Mouse (Mus musculus): ENCODE data around the gene Sox10.

Gene Sox10

DNA sequence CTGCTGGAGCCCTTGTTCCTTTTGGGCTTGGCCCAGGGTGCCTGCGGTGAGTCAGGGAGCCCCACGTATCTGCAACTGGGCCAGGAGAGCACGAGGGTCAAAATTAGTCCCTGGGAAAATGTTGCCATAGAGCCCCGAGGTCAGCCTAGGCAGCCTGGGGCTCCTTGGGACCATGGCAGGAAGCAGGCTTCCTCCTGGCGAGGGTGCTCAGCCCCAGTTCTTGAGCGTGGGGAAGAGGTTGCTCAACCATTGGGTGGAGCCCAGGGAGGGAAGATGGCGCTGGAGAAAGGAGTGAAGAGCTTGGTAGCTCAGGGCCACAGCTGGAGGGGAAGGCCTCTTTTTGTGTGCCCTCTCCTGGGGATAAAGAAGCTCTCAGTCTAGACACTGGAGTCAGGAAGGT lies 2.7 kb downstream of the Sox10 start:
- no peak for DNase-seq (ENCODE audit: low read depth, low spot score)

DNA sequence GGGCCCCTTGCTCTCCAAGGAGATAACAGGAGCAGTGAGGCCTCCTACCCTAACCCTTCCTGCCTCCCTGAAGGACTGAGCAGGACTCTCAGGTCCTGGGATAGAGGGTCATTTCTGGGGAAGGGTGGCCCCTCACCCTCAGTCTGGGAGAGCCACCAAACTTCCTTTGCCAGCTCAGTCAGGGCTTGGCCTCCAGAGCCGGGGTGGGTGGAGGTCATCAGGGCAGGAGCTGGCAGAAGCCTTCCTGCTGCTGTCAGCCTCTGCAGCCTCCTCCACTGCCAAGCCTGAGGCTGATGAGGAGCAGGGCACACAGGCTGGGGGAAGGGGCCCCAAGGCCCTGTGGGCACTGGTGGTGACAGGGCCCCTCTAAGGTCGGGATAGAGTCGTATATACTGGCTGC lies 9.5 kb downstream of the Sox10 start:
- no peak for DNase-seq (ENCODE audit: low read depth, low spot score)

DNA sequence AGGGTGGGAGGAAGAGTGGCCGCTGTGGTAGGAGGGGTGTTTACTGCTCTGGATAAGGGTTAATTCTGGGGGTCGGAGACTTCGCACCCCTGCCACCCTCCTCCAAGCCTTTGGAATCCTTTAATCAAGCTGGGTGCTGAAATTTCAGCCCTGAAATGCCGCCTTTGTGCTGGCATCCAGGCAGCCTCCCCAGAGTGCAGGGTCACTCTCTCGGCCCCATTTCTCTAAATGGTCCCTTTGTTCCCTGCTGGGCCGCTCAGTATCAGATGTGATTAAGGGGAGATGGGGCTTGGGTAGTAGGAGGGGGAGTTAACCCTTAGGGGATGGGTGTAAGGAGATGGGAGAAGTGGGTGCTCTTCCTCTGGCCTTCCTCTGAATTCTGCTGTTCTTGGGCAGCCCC lies 12.3 kb downstream of the Sox10 start:
- no peak for DNase-seq (ENCODE audit: low read depth, low spot score)

DNA sequence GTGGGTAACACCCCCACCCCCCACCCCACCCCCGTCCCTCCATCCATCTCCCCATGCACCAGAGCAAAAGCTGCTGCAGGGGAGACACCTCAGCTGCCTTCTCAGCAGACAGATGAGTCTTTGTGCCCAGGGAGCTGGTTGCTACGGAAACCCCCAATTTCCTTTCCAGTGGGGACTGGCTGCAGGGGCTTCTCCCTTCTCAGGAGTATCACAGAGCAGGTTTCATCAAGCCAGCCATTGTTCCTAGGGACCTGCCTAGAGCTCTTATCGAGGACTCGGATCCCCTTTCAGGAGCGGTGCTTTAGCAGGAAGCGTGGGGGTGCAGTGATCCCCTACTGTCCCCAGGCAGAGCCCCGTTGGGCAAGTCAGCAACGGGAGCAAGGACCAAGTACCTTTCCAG lies 13.2 kb downstream of the Sox10 start:
- no peak for DNase-seq (ENCODE audit: low read depth, low spot score)

DNA sequence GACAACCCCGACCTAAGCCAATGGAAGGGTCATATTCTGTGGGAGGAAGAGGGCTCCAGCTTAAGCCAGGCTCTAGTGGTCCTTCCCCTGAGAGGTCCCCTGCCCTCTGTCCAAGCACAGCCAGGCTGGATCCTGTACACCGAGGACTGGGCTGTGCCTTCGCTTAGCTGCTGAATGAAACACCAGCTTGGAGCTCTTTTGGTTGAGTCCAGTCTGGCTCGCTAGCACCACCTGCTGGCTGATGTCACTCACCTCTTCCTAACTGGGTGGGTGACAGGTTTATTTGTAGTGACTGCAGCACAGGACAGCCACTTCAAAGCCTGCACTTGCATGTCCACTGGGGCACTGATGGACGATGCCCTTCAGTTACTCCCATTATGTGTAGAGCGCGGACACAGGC lies 16.5 kb downstream of the Sox10 start:
- peak; percentile 77 for DNase-seq (ENCODE audit: low read depth, low spot score)

DNA sequence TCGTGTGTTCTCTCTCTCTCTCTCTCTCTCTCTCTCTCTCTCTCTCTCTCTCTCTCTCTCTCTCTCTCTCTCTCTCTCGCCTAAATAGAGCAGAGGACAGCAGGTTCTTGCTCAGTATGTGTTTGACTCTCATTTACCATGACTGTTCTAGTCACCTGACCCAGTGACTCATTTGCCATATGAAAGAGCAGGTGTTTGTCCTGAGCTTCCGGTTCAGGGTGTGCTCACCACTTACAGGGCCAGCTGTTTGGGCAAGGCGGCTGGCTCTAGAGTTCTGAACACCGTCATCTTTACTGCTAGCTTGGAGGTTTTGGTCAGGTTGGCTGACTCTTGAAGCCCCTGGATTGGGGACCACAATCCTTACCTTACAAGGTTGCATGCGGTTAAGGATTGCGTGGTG lies 19.5 kb downstream of the Sox10 start:
- no peak for DNase-seq (ENCODE audit: low read depth, low spot score)

DNA sequence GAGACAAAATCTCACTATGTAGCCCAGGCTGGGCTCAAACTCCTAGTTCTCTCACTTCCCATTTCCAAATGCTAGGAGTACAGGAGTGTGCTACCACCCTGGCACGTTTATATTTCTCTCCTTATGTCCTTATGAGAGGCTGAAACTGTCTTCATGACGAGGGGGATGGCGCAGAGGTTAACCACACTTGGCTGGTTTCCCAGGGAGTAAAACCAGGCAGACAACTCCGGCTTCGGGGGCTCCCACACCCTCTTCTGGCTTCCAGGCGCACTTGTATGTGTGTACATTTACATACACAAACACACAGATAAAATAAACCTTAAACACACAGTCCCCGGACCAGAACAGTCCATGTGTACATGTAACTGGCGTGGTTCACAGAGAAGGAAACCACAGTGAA lies 21.0 kb downstream of the Sox10 start:
- DNase-seq (ENCODE audit: low read depth, low spot score), result no peak

DNA sequence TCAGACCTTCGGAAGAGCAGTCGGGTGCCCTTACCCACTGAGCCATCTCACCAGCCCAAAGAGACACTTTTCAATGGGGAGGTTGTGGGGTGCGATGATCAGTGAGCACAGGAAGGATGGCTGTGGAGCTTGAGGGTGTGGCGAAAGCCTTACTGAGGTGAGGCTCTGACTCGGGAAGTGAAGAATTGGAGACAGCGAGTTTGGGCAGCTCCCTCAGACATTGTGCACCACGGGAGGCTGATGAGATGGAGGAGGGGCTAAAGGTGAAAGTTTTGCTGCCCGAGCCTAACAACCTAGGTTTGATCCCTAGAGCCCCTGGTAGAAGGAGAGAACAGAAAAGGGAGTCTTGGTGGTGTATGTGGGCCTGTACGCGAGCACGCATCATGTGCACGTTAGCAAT lies 21.7 kb downstream of the Sox10 start:
- DNase-seq (ENCODE audit: low read depth, low spot score), result no peak

DNA sequence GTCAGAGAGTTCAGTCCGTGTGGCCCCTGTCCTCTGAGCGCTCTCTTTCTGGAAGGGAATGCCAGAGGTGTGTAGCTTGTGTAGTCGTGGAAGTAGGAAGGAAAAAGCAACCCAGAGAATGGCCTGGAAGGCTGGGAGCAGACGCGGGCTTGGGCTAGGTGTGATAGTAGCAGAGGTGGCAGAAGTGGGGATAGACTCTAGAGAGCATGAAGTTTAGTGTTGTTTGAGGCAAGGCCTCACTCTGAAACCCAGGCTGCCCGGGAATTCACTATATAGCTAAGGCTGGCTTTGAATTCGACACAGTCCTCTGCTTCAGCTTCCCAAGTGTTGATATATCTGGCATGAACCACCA lies 23.5 kb downstream of the Sox10 start:
- DNase-seq (ENCODE audit: low read depth, low spot score), result no peak

DNA sequence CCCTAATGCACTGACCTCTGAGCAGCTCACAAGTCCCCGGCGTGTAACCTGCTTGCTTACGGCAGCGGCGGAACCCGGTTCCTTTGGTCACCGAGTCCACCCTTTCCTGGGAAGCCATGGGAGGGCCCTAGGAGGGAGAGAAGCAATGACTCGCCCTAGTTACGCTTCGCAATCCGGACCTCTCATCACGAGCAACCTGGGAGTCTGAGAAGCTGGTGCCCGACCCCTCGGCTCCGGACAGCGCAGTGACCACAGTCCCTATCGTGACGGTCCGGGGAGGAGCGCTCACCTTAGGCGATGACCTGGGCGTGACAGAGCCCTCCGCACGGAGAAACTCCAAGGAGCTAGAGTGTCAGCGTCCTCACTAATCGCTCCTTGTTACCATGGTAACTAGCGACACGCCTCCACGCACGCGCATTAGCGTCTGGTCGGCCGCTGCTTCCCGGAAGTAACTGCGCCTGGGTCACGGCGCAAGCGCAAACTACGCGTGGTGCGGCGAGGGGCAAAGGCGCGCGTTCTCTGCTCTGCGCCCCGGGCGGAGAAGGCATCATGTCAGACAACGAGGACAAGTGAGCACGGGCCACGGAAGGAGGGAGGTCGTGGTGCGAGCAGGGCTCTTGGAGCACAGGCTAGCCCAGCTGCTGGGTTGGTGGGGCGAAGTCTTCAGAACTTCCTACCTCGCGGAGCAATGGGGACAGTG lies 24.0 kb downstream of the Sox10 start, which contains the start of the genes Polr2f and 1700088E04Rik:
Polr2f (plus strand) TSS at position 144 of the 700 bp plus-strand sequence.
1700088E04Rik (minus strand) TSS at position 388 of the 700 bp plus-strand sequence.
- peak; percentile 96 for DNase-seq (ENCODE audit: low read depth, low spot score)

DNA sequence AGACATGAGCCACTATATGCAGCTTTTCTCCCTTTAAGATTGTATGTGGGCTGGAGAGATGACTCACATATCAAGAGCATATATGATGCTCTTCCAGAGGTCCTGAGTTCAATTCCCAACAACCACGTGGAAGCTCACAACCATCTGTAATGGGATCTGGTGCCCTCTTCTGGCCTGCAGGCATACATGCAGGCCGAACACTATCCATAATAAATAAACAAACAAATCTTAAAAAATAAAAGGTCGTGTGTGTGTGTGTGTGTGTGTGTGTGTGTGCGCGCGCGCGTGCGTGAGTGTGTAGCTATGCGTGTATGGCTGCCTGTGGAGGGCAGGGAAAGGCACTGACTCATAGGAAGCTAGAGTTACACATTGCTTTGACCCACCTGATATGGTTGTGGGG lies 25.4 kb downstream of the Sox10 start:
- DNase-seq (ENCODE audit: low read depth, low spot score), result no peak

DNA sequence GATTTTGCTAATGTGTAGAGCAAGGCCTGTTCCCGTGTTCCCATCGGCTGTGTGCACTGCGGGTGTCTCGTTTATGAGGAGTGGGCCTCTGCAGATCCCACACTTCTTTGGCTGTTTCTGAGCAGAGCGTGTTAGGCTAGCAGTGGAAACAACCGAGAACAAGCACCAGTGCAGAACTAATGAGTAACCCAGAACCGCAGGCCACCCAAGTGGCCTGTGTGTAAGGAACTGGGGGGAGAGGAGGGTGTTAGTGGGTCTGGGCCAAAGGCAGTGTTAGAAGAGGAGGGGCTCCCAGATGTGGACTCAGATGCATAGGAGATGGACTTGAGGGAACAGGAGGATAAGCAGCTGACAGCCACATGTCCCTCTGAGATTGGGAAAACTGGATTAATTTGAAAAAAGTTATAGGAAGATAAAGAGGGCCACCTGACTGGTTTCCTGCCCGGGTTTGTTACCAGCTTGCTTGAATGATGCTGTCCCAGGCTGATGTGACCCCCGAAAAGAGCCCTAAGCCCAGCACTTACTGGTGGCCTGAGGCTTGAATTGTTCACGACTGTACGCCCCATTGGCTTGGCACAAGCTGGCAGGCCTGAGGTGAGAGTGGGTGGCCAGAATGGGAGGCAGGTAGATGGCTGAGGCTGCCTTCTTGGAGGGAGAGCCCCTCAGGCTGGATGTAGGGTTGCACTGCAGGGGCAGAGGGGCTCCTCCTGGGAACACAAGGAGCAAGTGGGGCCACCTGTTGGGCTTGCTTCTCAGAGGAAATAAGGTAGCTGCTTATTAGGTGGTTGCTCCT lies 29.1 kb downstream of the Sox10 start:
- DNase-seq (ENCODE audit: low read depth, low spot score), result no peak

DNA sequence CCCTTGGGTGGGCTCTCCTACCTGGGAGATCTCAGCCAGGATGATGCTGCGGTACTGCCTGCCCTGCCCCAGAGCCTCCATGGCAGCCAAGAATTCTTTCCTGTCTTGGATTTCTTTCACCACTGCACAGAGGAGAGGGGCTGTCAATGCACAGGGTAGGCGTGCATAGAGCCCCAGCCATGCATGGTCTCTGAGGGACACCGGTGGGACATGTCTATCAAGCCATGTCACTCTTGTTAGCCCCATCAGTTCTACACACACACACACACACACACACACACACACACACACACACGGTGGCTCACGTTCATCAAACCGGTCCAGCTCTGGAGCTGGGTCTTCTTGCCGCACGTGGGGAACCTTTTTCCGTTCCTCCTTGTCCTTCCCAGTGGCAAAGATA lies 29.7 kb downstream of the Sox10 start:
- no peak for DNase-seq (ENCODE audit: low read depth, low spot score)

DNA sequence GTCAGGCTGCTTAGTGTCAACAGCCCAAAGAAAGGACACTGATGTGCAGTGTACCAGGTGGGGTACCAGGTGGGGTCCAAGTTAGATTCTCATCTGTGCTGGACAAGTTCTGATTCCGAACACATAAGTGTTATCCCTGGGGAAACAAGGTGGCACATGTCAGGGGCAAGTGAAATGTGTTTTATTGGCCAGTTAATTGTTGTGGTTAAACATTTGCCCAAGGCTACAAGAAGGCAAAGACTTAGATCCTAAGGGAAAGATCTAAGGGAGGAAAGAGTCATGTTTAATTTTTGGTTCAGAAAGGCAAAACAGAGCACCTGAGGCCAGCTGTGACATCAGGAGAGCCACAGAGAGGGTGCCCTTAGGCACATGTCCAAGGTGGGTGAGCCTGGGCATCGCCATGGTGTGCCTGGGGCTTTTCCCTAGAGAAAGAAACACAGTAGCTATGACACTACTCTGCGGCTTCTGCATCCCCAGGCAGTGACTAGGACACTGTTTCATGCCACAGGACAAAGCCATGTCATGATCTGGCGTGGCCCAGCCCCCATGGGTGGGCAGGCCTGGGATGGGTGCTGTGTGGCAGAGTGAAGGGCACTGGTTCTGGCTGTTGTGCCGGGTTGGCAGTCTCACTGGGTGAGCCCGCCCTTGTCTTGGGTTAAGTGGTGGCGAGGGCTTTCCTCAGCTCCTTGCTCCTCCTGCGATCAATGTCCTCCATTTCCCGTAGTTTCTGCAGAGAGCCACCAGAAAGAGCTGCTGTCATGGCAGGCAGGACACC lies 30.4 kb downstream of the Sox10 start:
- DNase-seq (ENCODE audit: low read depth, low spot score), result no peak

DNA sequence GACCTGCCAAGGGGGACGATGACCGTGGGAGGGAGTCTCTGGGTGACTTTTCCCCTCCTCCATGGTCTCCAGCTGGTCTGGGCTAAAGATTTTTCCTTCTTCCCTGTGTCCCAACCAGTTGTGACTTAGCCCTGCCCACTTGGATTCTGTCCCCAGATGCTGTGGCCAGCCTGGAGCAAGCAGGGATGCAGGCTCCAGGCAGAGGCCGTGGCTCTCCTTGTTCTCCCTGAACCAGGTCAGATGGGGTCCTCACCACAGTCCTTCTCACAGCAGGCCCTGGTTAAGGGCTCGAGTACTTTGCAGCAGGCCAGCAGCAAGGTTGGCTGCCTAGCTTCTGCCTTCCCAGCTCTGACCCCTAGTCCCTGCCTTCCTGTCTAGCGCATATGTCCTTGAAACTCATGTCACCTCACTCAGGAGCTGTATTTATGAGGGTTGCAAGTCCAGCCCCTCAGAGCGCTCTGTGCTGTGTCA lies 31.8 kb downstream of the Sox10 start:
- no peak for DNase-seq (ENCODE audit: low read depth, low spot score)

DNA sequence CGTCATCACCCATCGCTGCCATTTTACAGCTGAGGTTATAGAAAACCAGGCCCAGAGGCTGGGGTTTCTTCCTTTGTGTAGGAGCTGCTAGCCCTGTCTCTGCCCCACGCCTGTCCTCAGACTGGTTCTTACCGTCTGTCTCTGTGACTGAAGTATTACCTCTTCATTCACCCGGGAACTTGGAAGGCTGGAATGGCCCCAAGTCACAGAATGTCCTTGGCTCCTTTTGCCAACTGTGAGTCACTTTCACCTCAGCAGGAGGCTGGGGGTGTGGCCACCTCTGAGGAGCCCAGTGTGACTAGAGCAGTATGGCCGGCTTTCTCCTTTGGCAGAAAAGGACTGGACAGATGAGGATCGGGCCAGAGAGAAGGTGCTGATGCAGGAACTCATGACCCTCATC lies 33.6 kb downstream of the Sox10 start:
- no peak for DNase-seq (ENCODE audit: low read depth, low spot score)

DNA sequence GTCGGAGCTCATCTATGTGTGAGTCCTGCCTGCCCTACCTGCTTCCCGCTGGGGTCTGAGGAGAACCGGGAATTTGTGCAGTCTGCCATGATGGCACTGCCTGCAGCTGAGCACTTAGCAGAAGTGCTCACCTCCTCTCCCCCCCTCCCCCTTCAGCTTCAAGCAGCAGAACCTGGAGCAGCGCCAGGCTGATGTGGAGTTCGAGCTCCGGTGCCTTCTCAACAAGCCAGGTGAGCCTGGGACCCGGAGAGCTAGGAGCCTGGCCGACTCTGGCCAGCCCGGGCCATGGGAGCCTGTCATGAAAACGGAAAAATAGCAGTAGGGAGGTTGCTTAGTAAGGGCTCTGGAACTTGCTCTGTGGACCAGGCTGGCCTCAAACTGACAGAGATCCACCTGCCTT lies 34.3 kb downstream of the Sox10 start:
- no peak for DNase-seq (ENCODE audit: low read depth, low spot score)

DNA sequence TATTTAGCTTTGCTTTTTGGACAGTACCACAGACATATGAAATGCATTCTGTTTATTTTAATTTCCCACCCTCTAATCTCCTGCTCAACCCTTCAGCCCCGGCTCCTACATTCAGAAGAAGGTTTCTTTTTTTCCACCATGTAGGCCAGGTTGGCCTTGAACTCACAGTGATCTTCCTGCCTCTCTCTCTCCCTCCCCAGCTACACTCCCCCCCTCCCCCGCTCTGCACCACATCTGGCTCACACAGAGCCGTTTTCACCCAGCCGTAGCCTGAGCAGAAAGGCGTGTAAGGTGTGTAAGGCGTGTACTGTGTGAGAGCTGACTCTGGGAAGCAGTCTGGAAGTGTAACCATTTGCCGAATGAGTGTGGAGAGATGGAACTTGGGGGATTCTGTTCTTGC lies 35.7 kb downstream of the Sox10 start:
- DNase-seq (ENCODE audit: low read depth, low spot score), result no peak

DNA sequence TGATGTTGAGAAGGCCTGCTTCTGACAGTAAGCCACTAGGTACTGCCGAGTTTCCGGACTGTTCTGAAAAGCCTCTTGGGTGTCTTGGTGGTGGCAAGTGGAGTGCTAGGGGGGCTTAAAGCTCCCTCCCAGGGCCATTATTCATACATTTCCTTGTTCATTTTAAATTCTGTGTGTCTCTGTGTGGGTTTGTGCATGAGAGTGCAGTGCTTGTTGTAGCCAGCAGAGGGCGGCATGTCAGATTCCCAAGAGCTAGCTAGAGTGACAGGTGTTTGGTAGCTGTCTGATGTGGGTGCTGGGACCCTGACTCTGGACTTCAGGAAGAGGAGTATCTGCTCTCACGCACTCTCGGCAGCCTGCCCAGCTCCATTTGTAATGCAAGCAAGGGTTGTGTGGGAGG lies 36.8 kb downstream of the Sox10 start:
- no peak for DNase-seq (ENCODE audit: low read depth, low spot score)

DNA sequence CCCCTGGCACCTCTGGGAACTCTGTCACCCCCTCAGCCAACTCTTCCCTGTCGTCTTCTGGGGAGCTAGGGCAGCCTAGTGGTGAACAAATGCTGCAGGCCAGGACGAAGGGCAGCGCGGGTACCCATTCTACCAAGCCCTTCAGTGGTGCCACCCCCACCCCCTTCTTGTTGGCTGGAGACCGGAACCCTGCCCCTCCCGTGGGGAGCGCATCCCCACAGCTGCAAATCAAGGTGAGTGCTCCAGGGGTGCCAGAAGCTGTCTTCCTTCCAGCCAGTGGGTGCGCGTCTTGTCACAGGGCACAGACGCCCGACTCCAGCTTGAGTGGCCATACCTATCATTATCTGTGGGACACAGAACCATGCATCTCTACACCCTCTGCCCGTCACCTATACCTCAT lies 37.9 kb downstream of the Sox10 start:
- no peak for DNase-seq (ENCODE audit: low read depth, low spot score)

DNA sequence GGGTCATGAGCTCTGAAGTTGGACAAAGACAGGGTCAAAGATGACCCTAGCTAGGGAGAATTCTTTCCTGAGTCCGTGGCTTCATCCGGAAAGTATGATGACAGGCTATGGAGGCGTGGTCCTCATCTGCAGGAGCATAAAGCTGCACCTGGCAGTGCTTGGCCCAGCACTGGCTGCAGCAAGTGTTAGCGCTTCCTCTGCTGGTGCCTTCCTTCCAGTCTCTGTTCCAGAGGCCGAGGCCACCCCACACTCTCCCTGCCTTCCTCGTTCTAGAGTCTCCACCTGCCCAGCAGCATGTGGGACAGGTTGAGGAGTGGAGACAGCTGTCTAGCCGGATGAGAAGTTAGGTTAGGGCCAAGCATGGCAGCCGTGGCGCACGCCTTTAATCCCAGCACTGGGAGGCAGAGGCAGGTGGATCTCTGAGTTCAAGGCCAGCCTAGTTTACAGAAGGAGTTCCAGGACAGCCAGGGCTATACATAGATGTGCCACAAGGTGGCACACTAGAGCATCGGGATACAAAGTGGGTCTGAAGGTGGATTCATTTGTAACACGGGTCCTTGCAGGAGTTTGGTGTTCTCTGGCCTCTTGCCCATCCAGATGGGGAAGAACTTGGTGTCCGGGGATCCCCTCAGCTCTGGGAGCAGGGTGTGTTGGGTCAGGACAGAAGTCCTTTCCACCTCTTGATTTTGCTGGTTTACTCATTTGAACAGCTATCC lies 38.7 kb downstream of the Sox10 start:
- DNase-seq (ENCODE audit: low read depth, low spot score), result no peak

Data from embryo, embryonic 11.5 days (tissue).